Mouse (Mus musculus): ENCODE data around the gene Epb41l5. TPM values are rescaled to one million over a fixed set of nuclear protein-coding genes. Genes with fewer than 3 reads are reported as not detected.

Epb41l5 gene
- polyA plus RNA-seq, 1 experiment: 0.08 TPM

- TF ChIP-seq GATA1 (IDR thresholded peaks at IDR 0.05; ENCODE audit: borderline replicate concordance, low read length) (no peak), FLI1 (IDR thresholded peaks at IDR 0.05; ENCODE audit: low read length) (no peak)
- Histone ChIP-seq H3K4me3 (replicated peaks) (no peak overlapping the region), H3K27me3 (replicated peaks) (peaks cover 30% of the 10 kb centered on the region), H3K9me3 (peaks cover 17% of the 10 kb centered on the region), H3K36me3 (replicated peaks; ENCODE audit: low read length) (peaks cover 22% of the 10 kb centered on the region), H3K4me1 (peaks cover 43% of the 10 kb centered on the region)
These were observed 125.0 kb downstream of the Epb41l5 start for GRCm38 (mm10) chr1:119523826-119524225.

- Histone ChIP-seq H3K9me3 (peaks cover 12% of the 10 kb centered on the region), H3K4me1 (peaks cover 43% of the 10 kb centered on the region), H3K36me3 (replicated peaks; ENCODE audit: low read length) (peaks cover 18% of the 10 kb centered on the region), H3K27me3 (replicated peaks) (peaks cover 30% of the 10 kb centered on the region), H3K4me3 (replicated peaks) (no peak overlapping the region)
- TF ChIP-seq GATA1 (IDR thresholded peaks at IDR 0.05; ENCODE audit: borderline replicate concordance, low read length) (no peak), FLI1 (IDR thresholded peaks at IDR 0.05; ENCODE audit: low read length) (no peak)
These were observed 125.4 kb downstream of the Epb41l5 start for GRCm38 (mm10) chr1:119523369-119523768.

GRCm38 (mm10) chr1:119522726-119523125 is 126.1 kb downstream of the Epb41l5 start:
- Histone ChIP-seq H3K4me3 (replicated peaks) (no peak overlapping the region), H3K36me3 (replicated peaks; ENCODE audit: low read length) (peaks cover 11% of the 10 kb centered on the region), H3K27me3 (replicated peaks) (peaks cover 30% of the 10 kb centered on the region), H3K4me1 (peaks cover 50% of the 10 kb centered on the region), H3K9me3 (peaks cover 9% of the 10 kb centered on the region)
- no peak for TF ChIP-seq GATA1 (IDR thresholded peaks at IDR 0.05; ENCODE audit: borderline replicate concordance, low read length)
- no peak for TF ChIP-seq FLI1 (IDR thresholded peaks at IDR 0.05; ENCODE audit: low read length)

GRCm38 (mm10) chr1:119521681-119522080 is 127.1 kb downstream of the Epb41l5 start:
- Histone ChIP-seq H3K27me3 (replicated peaks) (peaks cover 30% of the 10 kb centered on the region), H3K4me1 (peaks cover 53% of the 10 kb centered on the region), H3K9me3 (peaks cover 10% of the 10 kb centered on the region), H3K36me3 (replicated peaks; ENCODE audit: low read length) (peaks cover 4% of the 10 kb centered on the region), H3K4me3 (replicated peaks) (no peak overlapping the region)
- no peak for TF ChIP-seq FLI1 (IDR thresholded peaks at IDR 0.05; ENCODE audit: low read length)
- no peak for TF ChIP-seq GATA1 (IDR thresholded peaks at IDR 0.05; ENCODE audit: borderline replicate concordance, low read length)

GRCm38 (mm10) chr1:119521029-119521428 is 127.8 kb downstream of the Epb41l5 start:
- Histone ChIP-seq H3K36me3 (replicated peaks; ENCODE audit: low read length) (peaks cover 3% of the 10 kb centered on the region), H3K4me3 (replicated peaks) (no peak overlapping the region), H3K9me3 (peaks cover 14% of the 10 kb centered on the region), H3K27me3 (replicated peaks) (peaks cover 30% of the 10 kb centered on the region), H3K4me1 (peaks cover 46% of the 10 kb centered on the region)
- TF ChIP-seq GATA1 (IDR thresholded peaks at IDR 0.05; ENCODE audit: borderline replicate concordance, low read length) (no peak), FLI1 (IDR thresholded peaks at IDR 0.05; ENCODE audit: low read length) (no peak)

- Histone ChIP-seq H3K4me1 (peaks cover 32% of the 10 kb centered on the region), H3K27me3 (replicated peaks) (peaks cover 34% of the 10 kb centered on the region), H3K9me3 (peaks cover 22% of the 10 kb centered on the region), H3K4me3 (replicated peaks) (no peak overlapping the region), H3K36me3 (replicated peaks; ENCODE audit: low read length) (peaks cover 3% of the 10 kb centered on the region)
- TF ChIP-seq FLI1 (IDR thresholded peaks at IDR 0.05; ENCODE audit: low read length) (no peak), GATA1 (IDR thresholded peaks at IDR 0.05; ENCODE audit: borderline replicate concordance, low read length) (no peak)
These were observed 129.5 kb downstream of the Epb41l5 start for GRCm38 (mm10) chr1:119519286-119519685.

GRCm38 (mm10) chr1:119518786-119519185 is 130.0 kb downstream of the Epb41l5 start:
- Histone ChIP-seq H3K4me3 (replicated peaks) (no peak overlapping the region), H3K4me1 (peaks cover 27% of the 10 kb centered on the region), H3K9me3 (peaks cover 27% of the 10 kb centered on the region), H3K36me3 (replicated peaks; ENCODE audit: low read length) (peaks cover 6% of the 10 kb centered on the region), H3K27me3 (replicated peaks) (peaks cover 37% of the 10 kb centered on the region)
- TF ChIP-seq FLI1 (IDR thresholded peaks at IDR 0.05; ENCODE audit: low read length): no peak
- no peak for TF ChIP-seq GATA1 (IDR thresholded peaks at IDR 0.05; ENCODE audit: borderline replicate concordance, low read length)

- H3K9me3 ChIP-seq: peaks cover 34% of the 10 kb centered on the region
- peak overlapping the region; percentile 21 for H3K4me3 ChIP-seq (replicated peaks)
- peaks cover 21% of the 10 kb centered on the region for H3K4me1 ChIP-seq
- peaks cover 39% of the 10 kb centered on the region for H3K27me3 ChIP-seq (replicated peaks)
- TF ChIP-seq GATA1 (IDR thresholded peaks at IDR 0.05; ENCODE audit: borderline replicate concordance, low read length) (no peak), FLI1 (IDR thresholded peaks at IDR 0.05; ENCODE audit: low read length) (no peak)
- H3K36me3 ChIP-seq (replicated peaks; ENCODE audit: low read length): peaks cover 6% of the 10 kb centered on the region
These were observed 130.7 kb downstream of the Epb41l5 start for GRCm38 (mm10) chr1:119518060-119518459.

GRCm38 (mm10) chr1:119510857-119511256 is 137.9 kb downstream of the Epb41l5 start:
- TF ChIP-seq GATA1 (IDR thresholded peaks at IDR 0.05; ENCODE audit: borderline replicate concordance, low read length) (no peak), FLI1 (IDR thresholded peaks at IDR 0.05; ENCODE audit: low read length) (no peak)
- H3K36me3 ChIP-seq (replicated peaks; ENCODE audit: low read length): peaks cover 2% of the 10 kb centered on the region

GRCm38 (mm10) chr1:119510409-119510808 is 138.4 kb downstream of the Epb41l5 start:
- H3K4me1 ChIP-seq: peaks cover 51% of the 10 kb centered on the region
- H3K27me3 ChIP-seq (replicated peaks): peaks cover 69% of the 10 kb centered on the region
- peaks cover 21% of the 10 kb centered on the region for H3K9me3 ChIP-seq
- H3K36me3 ChIP-seq (replicated peaks; ENCODE audit: low read length): peaks cover 2% of the 10 kb centered on the region
- no peak for TF ChIP-seq FLI1 (IDR thresholded peaks at IDR 0.05; ENCODE audit: low read length)
- TF ChIP-seq GATA1 (IDR thresholded peaks at IDR 0.05; ENCODE audit: borderline replicate concordance, low read length): no peak
- peak overlapping the region; percentile 65 for H3K4me3 ChIP-seq (replicated peaks)

More at GRCm38 (mm10) chr1:119510857-119511256, 137.9 kb downstream of the Epb41l5 start:
- peaks cover 47% of the 10 kb centered on the region for H3K4me1 ChIP-seq
- H3K27me3 ChIP-seq (replicated peaks): peaks cover 69% of the 10 kb centered on the region
- peaks cover 21% of the 10 kb centered on the region for H3K9me3 ChIP-seq
- H3K4me3 ChIP-seq (replicated peaks): peak overlapping the region; percentile 51

Data from megakaryocyte, embryonic 14.5 days (primary cell).